Mouse (Mus musculus) olfactory bulb, adult 2 months (tissue): ENCODE measurements around the gene Cldn2.

Source experiments
- CTCF ChIP-seq: fragments of 200-500 bp; IDR thresholded peaks from 2 replicates; pipeline ENCODE4 v1.5.1; 2012; ENCODE audit warnings: low read depth, mild to moderate bottlenecking, low read length, moderate library complexity; ENCODE audit not compliant: insufficient read depth
- POLR2A ChIP-seq: fragments of 200-500 bp; IDR thresholded peaks from 2 replicates; pipeline ENCODE4 v1.6.1; 2012; ENCODE audit warnings: mild to moderate bottlenecking, low read depth, low read length, moderate library complexity; ENCODE audit not compliant: insufficient read depth

DNA sequence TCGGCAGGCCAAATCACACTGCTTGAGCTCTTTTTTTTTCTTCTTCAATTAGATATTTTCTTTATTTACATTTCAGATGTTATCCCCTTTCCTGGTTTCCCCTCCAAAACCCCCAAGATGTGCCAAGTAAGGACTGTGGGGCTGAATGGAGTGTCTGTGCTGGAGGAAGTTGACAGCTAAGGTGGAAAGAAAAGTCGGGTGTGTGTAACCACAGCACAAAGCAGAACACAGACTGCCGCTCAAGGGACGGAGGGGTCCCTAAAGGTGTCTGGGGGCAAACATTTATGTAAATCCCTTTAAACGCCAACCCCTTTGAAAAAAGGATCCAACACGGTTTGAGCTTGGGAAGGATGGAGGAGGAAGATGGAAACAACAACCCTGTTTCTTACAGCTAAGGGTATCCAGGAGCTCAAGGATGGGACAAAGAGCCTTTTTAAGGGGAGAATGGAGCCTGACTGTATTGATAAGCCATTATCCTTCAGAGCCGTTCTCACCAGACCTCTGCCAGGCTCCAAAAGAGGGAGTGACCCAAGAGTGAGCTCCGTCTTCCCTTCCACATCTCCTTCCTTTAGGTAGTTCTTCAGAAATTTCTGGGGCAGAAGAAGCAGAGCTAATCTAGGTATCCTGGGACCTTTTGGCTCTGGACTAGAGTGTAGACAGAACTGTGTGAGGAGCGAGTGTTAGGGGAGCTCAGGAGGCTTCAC is 12.8 kb downstream of the Cldn2 start:
- no peak for TF ChIP-seq CTCF
- no peak for TF ChIP-seq POLR2A
